Mouse (Mus musculus) c-Kit-positive CD71-positive TER-119-negative erythroid progenitor cells, embryonic 14.5 days (primary cell): ENCODE results near the gene Tceanc2.
"Not testable (repeated sequence)": the region's sequence is repeated elsewhere in the genome, so short reads cannot be mapped to it uniquely, and the experiment has no call there.

ENCODE experiments used
- DNase-seq: peaks from one replicate; pipeline ENCODE4 v3.0.0-alpha.2; 2013; ENCODE audit warnings: low read depth

Gene Tceanc2

GRCm38 (mm10) chr4:107126891-107127524 lies 51.9 kb downstream of the Tceanc2 start:
- DNase-seq = no peak

- no peak for DNase-seq
These were observed 52.5 kb downstream of the Tceanc2 start for GRCm38 (mm10) chr4:107126389-107126788.

GRCm38 (mm10) chr4:107125101-107125500 lies 53.8 kb downstream of the Tceanc2 start:
- no peak for DNase-seq

GRCm38 (mm10) chr4:107124376-107124775 lies 54.5 kb downstream of the Tceanc2 start:
- no peak for DNase-seq

GRCm38 (mm10) chr4:107121165-107121943 lies 57.6 kb downstream of the Tceanc2 start:
- DNase-seq = no peak

- DNase-seq = no peak
These were observed 58.2 kb downstream of the Tceanc2 start for GRCm38 (mm10) chr4:107120676-107121075.

- DNase-seq = no peak
These were observed 59.9 kb downstream of the Tceanc2 start for GRCm38 (mm10) chr4:107119056-107119455.

GRCm38 (mm10) chr4:107117741-107118385 lies 61.1 kb downstream of the Tceanc2 start:
- DNase-seq = no peak

GRCm38 (mm10) chr4:107114278-107114677 lies 64.6 kb downstream of the Tceanc2 start:
- no peak for DNase-seq

- DNase-seq = not testable (repeated sequence)
These were observed 69.7 kb downstream of the Tceanc2 start for GRCm38 (mm10) chr4:107109181-107109580.

GRCm38 (mm10) chr4:107108291-107108731 lies 70.6 kb downstream of the Tceanc2 start:
- no peak for DNase-seq

- no peak for DNase-seq
These were observed 72.1 kb downstream of the Tceanc2 start for GRCm38 (mm10) chr4:107106777-107107176.

GRCm38 (mm10) chr4:107102220-107102619 lies 76.7 kb downstream of the Tceanc2 start:
- no peak for DNase-seq

- DNase-seq = no peak
These were observed 80.0 kb downstream of the Tceanc2 start for GRCm38 (mm10) chr4:107098791-107099525.

- no peak for DNase-seq
These were observed 80.5 kb downstream of the Tceanc2 start for GRCm38 (mm10) chr4:107098375-107098774.

GRCm38 (mm10) chr4:107097871-107098270 lies 81.0 kb downstream of the Tceanc2 start:
- DNase-seq = no peak

GRCm38 (mm10) chr4:107096841-107097373 lies 82.0 kb downstream of the Tceanc2 start, which contains the start of gene Cdcp2:
Gene Cdcp2, plus strand, starts transcription at chr4:107096891.
- no peak for DNase-seq

- no peak for DNase-seq
These were observed 82.9 kb downstream of the Tceanc2 start for GRCm38 (mm10) chr4:107096043-107096442.

GRCm38 (mm10) chr4:107094484-107095187 lies 84.3 kb downstream of the Tceanc2 start:
- no peak for DNase-seq

- DNase-seq = no peak
These were observed 87.2 kb downstream of the Tceanc2 start for GRCm38 (mm10) chr4:107091696-107092095.

GRCm38 (mm10) chr4:107084858-107085257 lies 94.1 kb downstream of the Tceanc2 start:
- no peak for DNase-seq
